8 mouse cellular contexts compared by ENCODE assay signal in the genomic region with DNA sequence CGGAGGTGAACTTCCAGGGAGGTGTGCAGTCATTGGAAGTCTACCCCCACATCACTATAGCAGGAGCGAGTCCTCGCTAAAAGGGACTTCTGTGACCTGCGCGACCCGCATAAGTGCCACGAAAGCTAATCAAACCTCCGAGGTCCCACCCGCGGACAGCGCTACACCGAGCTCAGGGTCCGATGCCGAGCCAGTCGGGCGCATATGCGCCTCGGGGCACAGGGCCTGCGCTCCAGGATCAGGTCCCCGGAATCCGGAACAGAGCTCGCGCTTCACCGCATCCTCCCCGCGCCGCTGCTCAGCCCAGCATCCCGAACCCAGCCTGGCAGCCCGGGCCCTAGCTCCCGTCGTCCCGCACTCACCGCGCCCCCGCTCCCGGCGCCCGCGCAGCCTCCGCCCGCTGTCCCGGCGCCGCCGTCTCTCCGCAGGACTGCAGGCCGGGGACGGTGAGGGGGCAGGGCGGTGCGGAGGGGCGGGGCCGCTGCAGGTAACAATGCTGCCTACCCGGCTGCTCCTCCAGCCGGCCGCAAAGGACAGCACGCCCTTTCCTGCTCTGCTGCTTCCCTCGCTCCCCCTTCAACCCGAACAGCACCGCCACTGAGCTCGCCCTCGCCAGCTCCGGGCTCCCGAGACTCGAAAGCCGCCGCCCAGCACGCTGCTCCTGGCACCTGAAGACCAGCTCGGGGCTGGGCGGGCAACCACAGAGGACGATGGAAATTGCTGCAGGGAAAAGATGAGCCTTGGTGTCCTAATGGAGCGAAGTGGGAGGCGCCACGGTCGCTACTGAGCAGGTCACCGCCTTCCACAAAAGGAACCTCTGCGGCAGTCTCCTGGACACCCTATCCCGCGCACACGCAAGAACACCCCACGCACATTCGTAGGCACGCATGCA. TPM values are rescaled to one million over a fixed set of nuclear protein-coding genes. Genes with fewer than 3 reads are reported as not detected.
DNase-seq lines count a peak whose midpoint lies in the region; ATAC-seq and TF ChIP-seq lines count a peak whose summit lies in the region.

TSS of gene Fhdc1 (minus strand) at position 424 of the 892 bp plus-strand sequence.

- peak; percentile 55 for ATAC-seq in erythroid progenitor cell, adult 5-6 weeks (replicated peaks; ENCODE audit: low FRiP score, poor library complexity, severe bottlenecking)

- in situ Hi-C loops in ES-E14 (cut with MboI; ENCODE audit: low sequenced_read_pairs in 2 of 2, unreplicated experiment in 2 of 2): no loop called here

- peak within 1 kb of the TSS; percentile 82 to 88 for H3K4me3 ChIP-seq in ES-E14 (ENCODE audit: insufficient read depth in 1 of 2, low read depth in 1 of 2, low read length in 2 of 2, poor library complexity in 1 of 2, severe bottlenecking in 1 of 2)
- H3K4me3 ChIP-seq in hindbrain, embryonic 10.5 days: peak within 1 kb of the TSS; percentile 77
- H3K4me3 ChIP-seq in macrophage (ENCODE audit: inconsistent target): peak within 1 kb of the TSS; percentile 7; the same call in 1 of the 2 replicates

- WGBS in hindbrain, embryonic 10.5 days: under 1% methylated on average over 82 of the region's 82 CpGs
- WGBS in macrophage (ENCODE audit: missing documents): 1% methylated on average over 65 of the region's 82 CpGs

- H3K9ac ChIP-seq in ES-E14 (ENCODE audit: insufficient read depth, low read depth, low read length, poor library complexity, severe bottlenecking): peak within 1 kb of the TSS; percentile 72

- peaks cover 78% of the 10 kb centered on the region for H3K27me3 ChIP-seq in hindbrain, embryonic 10.5 days (ENCODE audit: insufficient read depth, poor library complexity, severe bottlenecking)

- peak; percentile 55 for DNase-seq in ES-E14 (ENCODE audit: low read depth, low spot score)
- peak; percentile 69 for DNase-seq in brain, adult 2 months (ENCODE audit: low read depth, low spot score)
- DNase-seq in hindbrain, embryonic 10.5 days (ENCODE audit: low spot score): peak; percentile 71
- DNase-seq in layer of hippocampus, postnatal 25 days (ENCODE audit: extremely low spot score in 1 of 2, low spot score in 1 of 2): peak; percentile 12 to 29
- DNase-seq in right cerebral cortex, adult 18-20 months: peak; percentile 49
- DNase-seq in urinary bladder, postnatal 14 days (ENCODE audit: low spot score): peak; percentile 82

- peaks cover 0 to 2% of the 10 kb centered on the region in 2 experiments; a peak in 1 of 4 replicates for H3K4me1 ChIP-seq in ES-E14 (ENCODE audit: control insufficient read depth in 2 of 2, insufficient read depth in 2 of 2, low read length in 2 of 2, poor library complexity in 1 of 2)
- H3K4me1 ChIP-seq in hindbrain, embryonic 10.5 days (replicated peaks): peaks cover 42% of the 10 kb centered on the region

- H3K27ac ChIP-seq in ES-E14 (ENCODE audit: insufficient read depth, low read depth, low read length, poor library complexity, severe bottlenecking) (no peak within 1 kb of the TSS), macrophage (no peak within 1 kb of the TSS)
- peak within 1 kb of the TSS; percentile 84 for H3K27ac ChIP-seq in hindbrain, embryonic 10.5 days

- H3K9me3 ChIP-seq in ES-E14 (ENCODE audit: control insufficient read depth, insufficient read depth, low read depth, low read length): no peaks in the 10 kb centered on the region
- no peaks in the 10 kb centered on the region for H3K9me3 ChIP-seq in hindbrain, embryonic 10.5 days

- H3K79me2 ChIP-seq in macrophage (ENCODE audit: inconsistent target): no peaks in the 10 kb centered on the region

- H3K36me3 ChIP-seq in ES-E14 (ENCODE audit: control insufficient read depth, insufficient read depth, low read length, poor library complexity, severe bottlenecking) (no peaks in the 10 kb centered on the region), macrophage (ENCODE audit: inconsistent target) (no peaks in the 10 kb centered on the region)
- H3K36me3 ChIP-seq in hindbrain, embryonic 10.5 days: no peaks in the 10 kb centered on the region

TF ChIP-seq in ES-E14, 5 proteins besides CTCF, POLR2A, EP300 and RAD21:
- no peak for TF ChIP-seq HCFC1 (IDR thresholded peaks at IDR 0.05; ENCODE audit: borderline replicate concordance, insufficient read depth, low read length)
- no peak for TF ChIP-seq ZC3H11A (IDR thresholded peaks at IDR 0.05; ENCODE audit: borderline replicate concordance, low read depth, low read length)
- no peak for TF ChIP-seq ZNF384 (IDR thresholded peaks at IDR 0.05; ENCODE audit: low read depth, low read length)
- TF ChIP-seq CHD2 (IDR thresholded peaks at IDR 0.05; ENCODE audit: low read depth, low read length): no peak
- no peak for TF ChIP-seq MAFK (IDR thresholded peaks at IDR 0.05; ENCODE audit: insufficient read depth, low read depth, low read length)

RNA-seq across cellular contexts. Expression of gene Fhdc1, which starts in this region (rescaled TPM):
- total RNA-seq in ES-E14 (2012; rRNA removed): 0.48 and 1.2 TPM in 2 replicates
- 417 and 527 TPM in 2 replicates for total RNA-seq in erythroid progenitor cell, adult 5-6 weeks (2015; ENCODE audit: low replicate concordance)
- total RNA-seq in erythroid progenitor cell, adult 5-6 weeks (2017; ENCODE audit: low replicate concordance): 189 and 211 TPM in 2 replicates
- polyA plus RNA-seq in hindbrain, embryonic 10.5 days (2016; fragmentation: Nextera tagmentation; extraction: Ambion mirVana): 3.8 and 5.8 TPM in 2 replicates
- 1 to 10 TPM; 2.0 to 2.9 TPM for total RNA-seq in layer of hippocampus, postnatal 25 days (2021)
- 1 to 10 TPM in 7 of 26 experiments, under 1 TPM in 16, not detected in 3; 0.17 to 2.2 (median 0.73) TPM for total RNA-seq in macrophage (2018; cell fraction: chromatin; rRNA removed)
- 1 to 10 TPM in 1 of 26 experiments, under 1 TPM in 21, not detected in 4; under 0.01 to 1.0 (median 0.14) TPM for total RNA-seq in macrophage (2018; cell fraction: cytosol; rRNA removed)
- total RNA-seq in macrophage (2018; cell fraction: nucleus; rRNA removed): 1 to 10 TPM in 6 of 26 experiments, under 1 TPM in 18, not detected in 2; 0.12 to 2.3 (median 0.51) TPM
- 0.11 to 1.0 TPM (median 1.0 TPM) in 3 replicates for polyA plus RNA-seq in macrophage (2018)

Comparison
In these comparisons a context has a peak if more than half of its experiments do, and no peak if none do; other contexts are left out.
1. RNA of gene Fhdc1 (total RNA-seq): 189 to 527 TPM in erythroid progenitor cell, adult 5-6 weeks; 2.0 to 2.9 TPM in layer of hippocampus, postnatal 25 days and 0.48 to 1.2 TPM in ES-E14; every median in the first group is over 10 times any median in the second.
2. DNase-seq: peak in every context shown above with its lines; median percentile 82 in urinary bladder, postnatal 14 days; 71 in hindbrain, embryonic 10.5 days; 69 in brain, adult 2 months; 55 in ES-E14; 49 in right cerebral cortex, adult 18-20 months; 20 in layer of hippocampus, postnatal 25 days.
3. H3K4me3 ChIP-seq: peak in every context shown above with its lines; median percentile 85 in ES-E14; 77 in hindbrain, embryonic 10.5 days; 7 in macrophage.